Mouse (Mus musculus) brain, embryonic 14.5 days (tissue): ENCODE measurements around the gene Rab37.

Source experiments
- CTCF ChIP-seq: fragments of 200-500 bp; IDR thresholded peaks from 2 replicates; pipeline ENCODE4 v1.5.1; 2012; ENCODE audit warnings: inconsistent platforms, mild to moderate bottlenecking, moderate library complexity, borderline replicate concordance; ENCODE audit not compliant: insufficient read depth, insufficient read length; ENCODE audit errors: extremely low read depth
- POLR2A ChIP-seq: fragments of 200-500 bp; IDR thresholded peaks from 2 replicates; pipeline ENCODE4 v1.6.1; 2012; ENCODE audit warnings: mild to moderate bottlenecking, inconsistent platforms, borderline replicate concordance; ENCODE audit not compliant: poor library complexity, insufficient read depth, insufficient read length, severe bottlenecking; ENCODE audit errors: extremely low read depth

- TF ChIP-seq POLR2A (no peak), CTCF (no peak)
Measured at GRCm38 (mm10) chr11:115052206-115052605, 39.0 kb upstream of the Rab37 start.
